Mouse (Mus musculus): ENCODE data around the gene Lmntd2.
A peak's percentile ranks its signal among the peaks of the same experiment; 100 is the strongest.

GRCm38 (mm10) chr7:141219558-141220099 lies 5.7 kb upstream of the Lmntd2 start:
- TF ChIP-seq CTCF (IDR thresholded peaks at IDR 0.05; ENCODE audit: low read depth, low read length) (no peak), POLR2A (IDR thresholded peaks at IDR 0.05; ENCODE audit: insufficient read depth, low read length) (no peak), EP300 (IDR thresholded peaks at IDR 0.05; ENCODE audit: insufficient read depth, low read depth, low read length) (peak; percentile 94)
